Mouse (Mus musculus): ENCODE results near the gene Lcat.

DNA sequence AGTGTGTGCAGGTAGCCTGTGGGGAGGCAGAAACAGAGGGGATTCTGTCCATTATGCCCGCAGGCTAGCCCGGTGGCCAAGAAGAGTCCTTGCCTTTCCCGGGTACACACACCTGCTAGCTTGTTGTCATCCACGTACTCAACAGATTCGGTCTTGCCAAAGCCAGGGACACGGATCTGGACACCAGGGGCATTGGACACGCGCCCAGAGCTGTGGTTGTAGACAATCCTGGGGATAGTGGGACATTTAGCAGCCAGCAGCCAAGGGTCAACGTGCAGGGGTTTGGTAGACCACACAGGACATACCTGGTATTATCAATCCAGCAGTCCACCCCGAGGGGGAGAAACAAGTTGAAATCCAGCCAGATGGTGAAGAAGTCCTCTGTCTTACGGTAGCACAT lies 1.2 kb downstream of the Lcat start:
- no peak for TF ChIP-seq CTCF (IDR thresholded peaks at IDR 0.05; ENCODE audit: low read depth, low read length)
- no peak for TF ChIP-seq POLR2A (IDR thresholded peaks at IDR 0.05; ENCODE audit: borderline replicate concordance, low read depth, low read length)
